Mouse (Mus musculus) frontal cortex, postnatal 10 days (tissue): ENCODE results near the gene Hras.
A peak's percentile ranks its signal among the peaks of the same experiment; 100 is the strongest.

Experiments used
- DNase-seq, 2 experiments: peaks; one replicate each; pipeline ENCODE4 v3.0.0; 2022; ENCODE audit warnings: low spot score in 2 of 2, mixed read lengths in 1 of 2

The Hras gene

DNA sequence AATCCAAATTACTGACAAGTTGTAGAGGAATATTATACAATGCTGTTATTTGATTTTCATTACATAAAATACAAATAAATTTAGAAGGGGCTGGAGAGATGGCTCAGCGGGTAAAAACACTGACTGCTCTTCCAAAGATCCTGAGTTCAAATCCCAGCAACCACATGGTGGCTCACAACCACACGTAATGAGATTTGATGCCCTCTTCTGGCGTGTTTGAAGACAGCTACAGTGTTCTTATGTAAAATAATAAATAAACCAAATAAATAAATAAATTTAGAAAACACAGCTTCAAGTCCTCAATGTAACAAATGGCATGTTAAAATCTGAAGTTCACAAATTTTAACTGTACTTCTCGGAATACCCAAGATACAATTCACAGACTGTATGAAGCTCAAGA is 18.7 kb downstream of the Hras start:
- no peak for DNase-seq

DNA sequence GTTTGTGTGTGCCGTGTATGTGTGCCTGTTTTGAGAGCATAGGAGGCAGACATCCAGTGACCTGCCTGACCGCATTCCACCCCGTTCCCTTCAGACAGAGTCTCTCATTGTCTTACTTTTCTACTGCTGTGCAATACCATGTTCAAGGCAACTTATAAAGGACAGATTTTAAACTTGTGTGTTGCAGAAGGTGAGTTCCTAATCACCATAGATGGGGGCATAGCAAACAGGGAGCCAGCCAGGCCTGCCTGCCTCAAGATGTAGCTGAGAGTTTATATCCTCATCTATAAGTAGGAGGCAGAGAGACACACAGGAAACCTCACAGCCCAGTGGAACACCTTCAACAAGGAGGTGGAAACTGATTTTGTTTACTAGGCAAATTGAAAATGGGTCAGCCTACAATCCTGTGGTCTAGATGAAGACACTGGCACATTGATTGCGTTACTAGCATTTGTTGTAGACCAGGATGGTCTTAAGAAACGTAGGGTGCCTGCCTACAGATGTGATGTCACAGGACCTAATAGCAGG is 20.4 kb downstream of the Hras start:
- peak in 1 of 2 experiments; percentile 7 for DNase-seq

GRCm38 (mm10) chr7:141172116-141173006 is 21.4 kb downstream of the Hras start, which contains the start of gene Rnh1:
Gene Rnh1 (minus strand): TSS chr7:141172857.
- DNase-seq: peak; percentile 92

DNA sequence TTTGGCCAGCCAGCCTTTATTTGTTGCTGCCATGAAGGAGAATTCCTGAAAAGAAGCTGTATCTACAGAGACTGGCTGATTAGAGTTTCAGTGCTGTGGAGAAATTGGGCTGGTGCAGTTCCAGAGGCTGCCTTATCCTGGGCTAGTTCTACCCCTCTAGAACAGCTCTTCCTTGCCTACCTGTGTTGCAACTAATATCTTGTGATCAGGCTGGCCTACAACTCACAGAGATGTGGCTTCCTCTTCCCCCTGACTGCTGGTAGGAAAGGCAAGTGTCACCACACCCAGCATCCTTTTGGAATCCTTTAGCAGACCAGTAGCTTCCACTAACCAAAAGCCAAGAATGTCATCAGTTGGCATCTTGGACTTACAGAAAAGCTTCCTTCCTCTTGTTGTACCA is 23.9 kb downstream of the Hras start:
- DNase-seq: no peak

DNA sequence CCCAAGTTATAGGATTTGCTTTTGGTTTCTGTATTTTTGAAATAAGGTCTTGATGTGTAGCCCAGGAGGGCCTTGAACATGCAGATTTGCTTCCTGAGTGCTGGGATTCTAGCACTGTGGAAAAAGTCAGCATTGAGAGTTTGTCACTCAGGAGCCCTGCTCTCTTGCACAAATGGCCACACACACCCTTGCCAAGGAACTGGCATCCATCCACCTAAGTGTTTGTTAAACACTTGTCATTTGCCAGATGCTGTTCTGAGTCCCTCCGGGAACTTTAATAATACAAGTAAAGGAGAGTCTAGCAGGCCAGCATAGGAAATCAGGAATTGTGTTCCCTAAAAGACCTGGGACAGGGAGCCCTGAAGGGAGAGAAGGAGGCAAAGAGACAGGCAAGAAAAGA is 24.5 kb downstream of the Hras start:
- peak in 1 of 2 experiments; percentile 5 for DNase-seq

DNA sequence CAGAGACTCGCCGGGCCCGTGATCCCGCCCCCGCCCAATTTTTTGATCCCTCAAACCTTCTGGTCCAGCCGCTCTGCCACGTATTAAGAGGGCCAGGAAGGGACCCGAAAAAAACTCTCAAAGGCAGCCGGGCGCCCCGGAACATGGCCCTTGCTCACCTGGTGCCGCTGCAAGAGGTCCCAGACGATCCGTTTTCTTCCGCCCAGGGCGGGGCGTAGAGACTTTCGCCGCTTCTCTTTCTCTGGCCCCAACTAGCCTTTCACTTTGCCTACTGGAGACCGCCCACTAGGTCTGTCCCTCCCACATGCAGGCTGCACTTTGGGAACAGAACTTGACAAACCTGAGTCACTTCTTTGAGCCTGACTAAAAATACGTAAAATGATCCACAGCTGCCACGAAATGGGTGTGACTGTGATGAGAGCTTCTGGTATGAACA is 25.3 kb downstream of the Hras start:
- DNase-seq: no peak

DNA sequence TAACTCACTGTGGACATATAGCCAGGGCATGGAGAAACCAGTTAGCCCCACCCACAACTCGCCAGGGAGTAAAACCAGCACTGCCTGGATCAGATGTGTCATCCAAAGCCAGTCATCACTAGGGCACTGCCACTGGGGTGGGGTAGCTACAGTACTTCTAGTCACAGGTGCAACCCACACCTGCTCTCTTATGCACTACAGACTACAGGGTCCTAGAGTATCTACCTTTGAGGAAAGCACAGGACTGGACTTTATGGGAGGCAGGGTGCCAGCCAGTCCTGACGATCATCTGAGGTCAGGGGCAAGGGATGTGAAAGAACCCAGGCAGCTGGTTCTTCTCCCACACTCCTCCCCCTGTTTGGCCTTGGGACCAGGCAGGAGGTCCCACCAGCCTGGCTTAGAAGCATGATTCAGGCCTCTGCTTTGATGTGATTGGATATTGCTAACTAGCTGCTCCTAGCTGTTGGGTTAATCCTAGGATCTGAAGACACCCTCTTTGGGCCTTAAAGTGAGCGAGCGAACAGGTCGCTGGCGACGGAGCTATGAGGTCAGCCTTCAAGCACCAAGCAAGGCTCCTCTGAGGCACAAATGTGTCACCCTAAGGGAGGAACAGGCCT is 25.8 kb downstream of the Hras start:
- no peak for DNase-seq

DNA sequence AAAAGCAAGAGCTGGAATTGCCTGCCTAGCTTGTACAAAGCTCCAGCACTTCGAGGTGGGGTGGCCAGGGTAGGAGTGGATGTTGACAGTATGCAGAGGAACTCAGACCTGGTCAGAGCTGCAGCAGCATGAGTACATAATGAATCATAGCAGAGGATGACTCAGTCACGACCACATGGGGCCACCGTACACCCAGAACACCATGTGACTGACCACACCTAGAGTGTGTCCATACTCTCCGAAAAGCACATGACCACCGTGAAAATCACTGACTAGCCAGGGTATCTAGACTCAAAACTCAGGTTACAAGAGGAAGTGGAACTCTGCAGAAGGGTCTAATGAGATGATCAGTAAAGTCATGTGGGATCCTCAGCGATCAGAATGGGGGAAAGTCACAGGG is 29.0 kb downstream of the Hras start:
- DNase-seq: no peak

GRCm38 (mm10) chr7:141164397-141164796 is 29.4 kb downstream of the Hras start:
- no peak for DNase-seq

DNA sequence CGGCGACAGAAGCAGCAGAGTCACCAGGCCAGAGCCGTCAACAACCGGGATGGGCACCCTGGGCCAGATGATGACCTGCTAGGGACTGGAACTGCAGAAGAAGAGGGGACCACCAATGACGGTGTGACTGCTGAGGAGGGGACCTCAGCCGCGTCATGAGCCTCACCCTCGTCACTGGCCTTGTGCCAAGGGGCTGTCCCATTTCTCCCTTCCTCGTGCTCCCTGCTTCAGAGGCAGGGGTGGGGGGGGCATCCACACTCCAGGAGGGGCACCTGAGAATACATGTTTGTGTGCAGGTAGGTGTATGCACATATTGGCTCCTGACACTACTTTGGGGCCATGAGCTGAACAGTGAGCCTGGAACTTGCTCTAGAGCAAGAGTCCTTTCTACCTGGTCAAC is 38.4 kb downstream of the Hras start:
- DNase-seq: no peak

DNA sequence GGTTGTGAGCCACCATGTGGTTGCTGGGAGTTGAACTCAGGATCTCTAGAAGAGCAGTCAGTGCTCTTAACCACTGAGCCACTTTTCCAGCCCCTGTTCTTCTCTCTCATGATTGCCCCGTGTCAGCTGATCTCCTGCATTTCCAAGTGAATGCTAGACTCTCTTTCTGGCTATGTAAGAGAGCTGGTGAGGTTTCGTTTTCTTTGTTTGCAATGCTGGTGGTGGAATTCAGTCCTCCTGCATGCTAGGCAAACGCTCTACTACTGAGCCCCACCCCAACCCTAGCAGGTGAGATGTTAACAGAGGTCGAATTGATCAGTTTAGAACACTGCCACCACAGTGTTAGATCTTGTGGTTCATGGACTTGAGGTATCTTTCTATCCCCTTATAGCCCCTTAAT is 45.2 kb downstream of the Hras start:
- DNase-seq: no peak

DNA sequence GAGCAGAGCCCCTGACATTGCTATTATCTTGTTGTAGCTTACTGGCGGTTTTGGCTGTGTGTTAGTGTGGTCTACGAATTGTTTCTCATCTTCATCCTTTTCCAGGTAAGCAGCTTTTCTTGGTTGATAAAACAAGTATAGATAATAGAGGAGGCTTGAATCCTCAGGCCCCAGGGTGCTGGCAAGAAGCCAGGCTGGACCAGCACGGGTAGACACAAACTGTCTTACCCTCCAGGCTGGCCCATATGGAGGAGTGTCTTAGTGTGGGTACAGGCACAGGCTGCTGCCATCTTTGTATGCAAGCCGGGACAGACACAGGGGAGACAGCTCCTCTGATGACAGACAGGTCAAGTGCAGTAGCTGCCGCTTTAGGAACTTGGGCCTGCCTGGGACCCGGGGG is 46.8 kb downstream of the Hras start:
- DNase-seq: no peak

DNA sequence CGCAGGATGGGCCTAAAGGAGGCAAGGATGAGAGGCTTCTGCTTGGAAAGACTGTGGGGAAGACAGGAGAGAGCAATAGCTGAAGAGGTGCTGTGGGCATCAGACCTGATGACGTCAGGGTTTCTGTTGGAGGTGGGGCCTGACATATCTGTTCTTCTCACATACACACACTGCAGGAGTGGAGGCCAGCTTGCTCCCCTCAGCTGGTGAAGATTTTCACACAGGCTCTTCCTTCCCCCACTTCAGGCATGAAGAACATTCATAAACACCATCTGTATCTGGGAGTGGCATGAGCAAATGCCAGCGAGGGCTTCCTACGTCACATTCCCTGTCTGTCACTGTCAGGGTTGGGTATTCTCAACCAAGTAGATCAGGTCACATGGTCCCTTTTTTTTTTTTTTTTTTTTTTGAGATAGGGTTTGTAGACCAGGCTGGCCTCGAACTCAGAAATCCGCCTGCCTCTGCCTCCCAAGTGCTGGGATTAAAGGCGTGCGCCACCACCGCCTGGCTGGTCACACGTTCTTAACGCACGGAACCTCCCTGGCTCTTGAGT is 47.7 kb downstream of the Hras start:
- DNase-seq: no peak

DNA sequence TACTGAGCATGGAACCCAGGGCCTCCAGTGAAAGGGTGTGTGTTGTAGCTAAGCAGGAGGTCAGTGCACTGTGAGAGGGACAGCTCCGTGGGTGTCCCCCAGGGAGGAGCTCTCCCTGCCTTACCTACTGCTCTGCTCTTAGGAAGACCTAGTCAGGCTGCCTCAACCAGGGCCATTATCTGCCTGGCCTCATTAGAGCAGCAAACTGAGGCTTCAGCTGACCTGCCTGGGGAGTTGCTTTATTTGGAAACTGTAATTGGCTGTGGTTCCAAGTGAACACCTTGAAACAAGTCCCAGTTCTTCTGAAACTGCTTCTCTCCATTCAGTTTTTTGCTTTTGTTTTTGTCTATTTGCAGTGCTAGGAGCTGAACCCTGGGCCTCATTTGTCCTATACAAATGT is 48.4 kb downstream of the Hras start:
- DNase-seq: no peak

DNA sequence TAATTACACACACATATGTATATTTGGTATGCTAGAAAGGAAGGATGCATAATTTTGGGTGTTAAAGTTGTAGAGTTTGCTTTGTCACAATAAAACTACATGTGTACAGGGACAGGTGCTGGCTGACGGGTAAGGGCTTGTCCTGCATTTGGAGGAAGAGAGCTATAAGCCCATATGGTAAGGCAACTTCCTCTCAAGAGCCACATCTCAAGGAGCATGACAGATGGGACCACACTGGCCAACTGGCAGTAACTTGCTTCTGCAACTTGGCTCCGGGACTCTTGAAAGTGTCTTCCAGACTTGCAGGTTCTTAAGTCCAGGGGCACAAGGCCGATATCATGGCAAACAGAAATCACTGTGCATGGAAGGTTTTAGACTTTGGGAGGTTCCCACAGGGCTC is 49.2 kb downstream of the Hras start:
- no peak for DNase-seq

DNA sequence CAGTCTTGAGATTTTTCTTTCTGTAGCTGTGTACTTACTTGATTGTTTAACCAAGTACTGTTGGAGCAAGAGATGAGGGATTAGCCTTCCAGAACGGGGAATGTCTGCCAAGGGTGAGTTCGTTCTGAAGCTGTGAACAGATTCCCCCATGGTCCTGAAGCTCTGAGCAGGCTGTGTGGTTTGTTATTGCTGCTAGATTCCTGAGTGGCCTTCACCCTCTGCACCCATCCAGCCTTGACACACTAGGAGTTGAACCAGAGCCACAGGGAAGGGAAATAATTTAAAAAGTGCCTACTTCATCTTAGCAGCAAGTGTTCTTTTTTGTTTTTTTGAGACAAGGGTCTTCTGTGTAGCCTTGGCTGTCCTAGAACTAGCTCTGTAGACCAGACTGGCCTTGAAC is 49.9 kb downstream of the Hras start:
- DNase-seq: no peak

DNA sequence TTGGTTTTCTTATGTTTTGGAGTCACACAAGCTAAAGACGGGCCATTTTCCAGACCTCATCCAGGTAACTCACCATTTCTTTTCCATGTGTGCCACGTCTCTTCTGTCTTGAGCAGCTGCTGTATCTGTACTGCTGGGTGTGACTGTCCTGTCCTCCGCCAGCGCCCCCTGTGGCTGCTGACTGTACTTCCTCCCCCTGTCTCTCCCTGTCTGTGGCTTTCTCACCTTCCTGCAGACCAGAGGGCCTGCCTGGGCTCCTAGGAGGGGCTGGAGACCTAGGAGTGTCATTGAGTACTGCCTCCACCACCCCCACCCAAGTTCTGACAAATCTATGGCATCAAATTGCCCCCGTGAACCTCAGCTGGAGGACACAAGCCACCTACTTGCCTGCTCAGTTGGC is 50.7 kb downstream of the Hras start:
- DNase-seq: no peak

DNA sequence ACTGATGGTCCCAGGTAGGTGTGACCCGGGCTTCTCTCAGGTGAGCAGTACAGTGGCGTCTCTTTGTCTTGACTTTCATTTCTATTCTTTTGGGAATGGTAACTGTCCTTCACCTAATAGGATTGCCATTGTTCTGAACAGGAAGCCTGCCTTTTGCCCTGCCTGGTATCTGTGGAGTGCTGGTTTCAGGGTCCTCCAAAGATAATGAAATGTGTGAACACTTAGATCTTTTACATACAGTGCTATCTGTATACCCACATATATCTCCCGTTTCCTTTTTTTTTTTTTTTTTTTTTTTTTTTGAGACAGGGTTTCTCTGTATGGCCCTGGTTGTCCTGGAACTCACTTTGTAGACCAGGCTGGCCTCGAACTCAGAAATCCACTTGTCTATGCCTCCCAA is 52.5 kb downstream of the Hras start:
- no peak for DNase-seq
